Mouse (Mus musculus) hematopoietic stem cell, adult 5-6 weeks (primary cell): ENCODE measurements around the gene Gcnt2. TPM values are rescaled to one million over a fixed set of nuclear protein-coding genes. Genes with fewer than 3 reads are reported as not detected.
"Not testable (repeated sequence)": the region's sequence is repeated elsewhere in the genome, so short reads cannot be mapped to it uniquely, and the experiment has no call there.

Experiments used
- ATAC-seq, 2 experiments: fragments of 125-278 bp in 1 of 2; replicated peaks in 1 of 2; 2 replicates each; pipeline ENCODE4 v1.8.0; 2016 to 2017; ENCODE audit warnings: inconsistent platforms in 2 of 2, mild to moderate bottlenecking in 2 of 2, moderate number of reproducible peaks in 2 of 2, low read depth in 1 of 2, moderate TSS enrichment in 1 of 2; ENCODE audit not compliant: low FRiP score in 2 of 2, poor library complexity in 2 of 2, severe bottlenecking in 2 of 2, insufficient read depth in 1 of 2, low TSS enrichment in 1 of 2
- total RNA-seq: library from RNA; stranded (forward); fragments of 172-1452, 232-1000 nt; gene quantifications from 2 replicates; pipeline ENCODE4 v1.2.3, GENCODE M21; 2017

Gene Gcnt2
- total RNA-seq, 1 experiment from 2014 or later = 210 TPM

DNA sequence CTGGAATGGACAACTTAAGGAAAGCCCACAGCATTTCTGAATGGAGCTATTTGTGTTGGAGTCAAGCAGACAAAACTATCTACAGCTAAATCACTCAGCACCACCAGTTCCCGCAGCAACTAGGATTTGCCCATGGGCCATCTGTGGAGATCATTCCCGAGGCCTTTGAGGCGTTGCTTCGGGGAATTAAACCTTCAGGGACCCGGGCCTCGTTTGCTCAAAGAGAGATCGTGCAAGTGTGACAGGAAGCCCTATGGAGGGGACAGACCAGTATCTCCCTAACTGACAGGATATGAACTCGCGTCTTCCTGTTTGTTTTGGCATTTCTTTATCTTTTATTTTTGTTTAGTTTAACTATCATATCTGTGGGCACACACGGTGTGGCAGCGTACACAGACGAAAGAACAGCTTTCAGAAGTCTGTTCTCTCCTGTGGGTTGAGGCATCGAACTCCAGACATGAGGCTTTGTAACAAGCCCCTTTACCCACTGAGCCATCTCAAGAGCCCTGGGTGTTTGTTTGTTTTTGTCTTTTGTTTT, 2.2 kb upstream of the Gcnt2 start:
- no peak for ATAC-seq

- ATAC-seq = no peak
These were observed 329 bp upstream of the Gcnt2 start for GRCm38 (mm10) chr13:40859225-40859624.

DNA sequence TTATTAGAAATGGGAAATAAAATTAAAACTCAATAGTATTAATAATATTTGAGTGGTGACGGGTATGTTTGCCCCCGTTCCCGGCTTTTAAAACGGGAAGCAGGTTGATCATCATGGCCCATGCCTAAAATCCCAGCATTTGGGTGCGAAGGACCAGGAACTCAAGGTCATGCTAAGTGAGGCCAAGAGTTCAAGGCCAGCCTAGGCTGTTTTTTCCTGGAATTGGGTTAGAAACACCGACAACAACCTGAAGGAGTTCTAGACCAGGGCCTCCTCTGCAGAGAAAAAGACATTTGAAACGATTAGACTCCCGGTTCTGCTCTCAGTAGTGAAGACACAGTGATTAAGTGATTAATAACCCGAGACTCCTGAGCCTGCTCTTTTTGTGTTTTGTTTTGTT, 3.5 kb downstream of the Gcnt2 start:
- ATAC-seq = no peak

DNA sequence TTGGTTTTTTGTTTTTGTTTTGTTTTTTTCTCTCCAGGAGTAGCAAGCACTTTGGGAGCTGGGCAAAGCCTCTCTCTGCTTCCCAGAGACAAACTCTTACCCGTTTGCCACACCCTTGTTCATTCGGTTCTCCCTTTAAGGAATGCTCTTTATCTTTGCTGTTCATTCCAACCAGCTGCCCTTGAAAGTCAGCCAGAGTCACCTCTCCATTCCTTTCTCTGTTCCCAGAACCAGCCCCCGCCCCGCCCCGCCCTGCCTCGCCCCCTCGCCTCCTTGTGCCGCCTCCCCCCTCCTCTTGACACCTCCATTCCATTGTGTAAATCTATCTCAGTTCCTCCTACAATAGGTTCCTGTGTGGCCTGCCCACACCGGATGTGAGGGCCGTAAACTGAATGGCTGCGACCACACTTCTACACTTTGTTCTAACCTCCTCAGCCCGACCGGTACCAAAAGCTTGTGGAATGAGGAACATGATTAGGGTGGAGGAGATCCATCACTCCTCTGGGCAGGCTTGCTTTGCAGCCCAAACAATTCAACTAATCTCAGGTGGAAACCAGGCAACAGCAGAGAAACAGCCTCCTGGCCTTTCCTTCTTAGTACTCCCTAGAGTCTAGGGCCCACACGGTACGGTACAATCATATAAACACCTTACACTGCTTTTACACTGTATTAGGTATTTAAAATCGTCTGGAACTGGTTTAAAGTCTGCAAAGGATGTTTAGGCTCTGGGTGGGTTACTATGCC, 9.5 kb downstream of the Gcnt2 start:
- ATAC-seq = peak; percentile 88 to 98

DNA sequence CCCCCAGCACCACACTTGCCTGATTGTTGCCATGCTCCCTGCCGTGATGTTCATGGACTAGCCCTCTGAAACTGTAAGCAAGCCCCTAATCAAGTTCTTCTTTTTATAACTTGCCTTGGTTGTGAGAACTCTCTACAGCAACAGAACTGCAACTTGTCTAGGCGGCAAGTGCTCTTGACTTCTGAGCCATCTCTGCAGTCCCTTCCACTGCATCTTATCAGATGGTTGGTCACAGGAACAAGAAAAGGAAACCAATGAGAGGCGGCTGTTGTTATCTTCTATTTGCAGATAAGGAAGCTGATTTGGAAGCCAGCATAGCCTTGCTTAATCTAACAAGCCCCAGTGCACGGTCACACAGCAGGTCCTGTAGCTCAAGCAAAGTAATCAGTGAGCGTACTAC, 14.5 kb downstream of the Gcnt2 start:
- ATAC-seq = peak; percentile 47 to 60

- no peak for ATAC-seq
These were observed 15.9 kb downstream of the Gcnt2 start for GRCm38 (mm10) chr13:40875415-40875814.

DNA sequence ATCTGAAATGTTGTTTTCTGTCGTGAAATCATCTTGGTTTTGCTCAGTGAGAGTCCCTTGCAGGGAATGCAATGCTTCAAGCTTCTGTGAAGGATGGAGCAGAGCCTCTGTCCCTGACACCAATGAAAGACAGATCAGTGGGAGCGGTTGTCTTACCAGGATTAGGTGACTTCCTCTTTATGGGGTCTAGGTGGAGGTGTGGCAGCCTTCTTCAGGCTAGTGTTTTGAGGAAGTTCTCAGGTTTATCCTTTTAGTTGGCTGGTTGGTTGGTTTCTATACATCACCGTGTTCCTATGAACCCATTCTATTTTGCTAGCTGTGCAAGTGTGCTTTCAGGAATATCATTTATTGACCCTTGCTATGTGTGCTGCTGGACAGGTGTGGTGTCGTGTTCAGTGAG, 18.0 kb downstream of the Gcnt2 start:
- peak; percentile 43 to 60; a peak in 2 of 4 replicates for ATAC-seq

- ATAC-seq = no peak
These were observed 21.0 kb downstream of the Gcnt2 start for GRCm38 (mm10) chr13:40880557-40880956.

DNA sequence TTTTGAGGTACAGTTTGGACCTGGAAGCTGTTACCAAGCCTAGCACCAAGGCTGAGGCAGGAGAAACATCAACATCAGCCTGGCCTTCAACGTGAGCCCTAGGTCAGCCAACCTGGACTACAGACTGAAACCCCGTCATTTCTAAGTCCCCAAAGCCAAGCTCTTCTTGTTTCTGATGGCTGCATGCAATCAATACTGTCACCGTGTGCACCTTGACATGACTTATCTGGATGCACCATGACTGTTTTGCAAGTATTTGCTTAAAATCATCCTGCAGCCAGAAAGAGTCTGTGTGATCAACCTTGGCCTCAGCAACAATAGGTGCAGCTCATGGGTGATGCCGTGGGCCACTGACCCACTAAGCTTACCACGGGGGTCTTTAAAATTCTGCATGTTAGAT, 23.1 kb downstream of the Gcnt2 start:
- no peak for ATAC-seq

DNA sequence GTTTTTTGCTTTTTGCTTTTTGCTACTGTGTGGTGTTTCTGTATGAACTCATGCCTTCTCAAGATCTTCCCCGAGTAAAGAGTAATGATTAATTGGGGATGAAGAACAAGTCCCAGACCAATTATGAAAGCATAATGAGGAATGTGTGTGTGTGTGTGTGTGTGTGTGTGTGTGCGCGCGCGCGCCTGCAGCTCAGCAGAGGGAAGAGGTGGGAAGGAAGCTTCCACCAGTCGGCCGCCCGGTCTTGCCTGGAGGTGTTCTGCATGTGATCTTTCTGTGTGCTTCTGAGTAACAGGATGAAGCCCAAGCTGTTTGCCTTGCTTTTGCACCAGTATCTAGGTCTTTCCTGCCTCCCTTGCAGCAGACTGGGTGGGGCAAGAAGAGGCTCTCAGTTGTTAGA, 24.3 kb downstream of the Gcnt2 start:
- ATAC-seq = no peak

DNA sequence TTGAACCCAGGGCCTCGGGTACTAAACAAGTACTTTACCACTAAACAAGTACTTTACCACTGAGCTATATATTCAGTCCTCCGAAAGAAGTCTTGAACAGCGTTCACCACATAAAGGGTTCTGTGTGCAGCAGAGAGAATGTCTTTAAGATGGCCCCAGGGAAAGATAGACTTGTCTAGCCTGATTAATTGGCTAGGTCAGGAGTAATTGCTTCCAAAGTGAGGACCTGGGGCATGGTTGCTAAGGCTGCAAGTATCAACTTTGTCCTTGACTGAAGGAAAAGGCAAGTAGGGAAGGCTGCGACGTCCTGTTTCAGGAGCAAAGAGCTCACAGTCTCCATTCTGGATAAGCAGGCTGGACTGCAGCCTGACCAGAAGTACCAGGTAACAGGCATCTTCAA, 25.3 kb downstream of the Gcnt2 start:
- ATAC-seq = no peak

DNA sequence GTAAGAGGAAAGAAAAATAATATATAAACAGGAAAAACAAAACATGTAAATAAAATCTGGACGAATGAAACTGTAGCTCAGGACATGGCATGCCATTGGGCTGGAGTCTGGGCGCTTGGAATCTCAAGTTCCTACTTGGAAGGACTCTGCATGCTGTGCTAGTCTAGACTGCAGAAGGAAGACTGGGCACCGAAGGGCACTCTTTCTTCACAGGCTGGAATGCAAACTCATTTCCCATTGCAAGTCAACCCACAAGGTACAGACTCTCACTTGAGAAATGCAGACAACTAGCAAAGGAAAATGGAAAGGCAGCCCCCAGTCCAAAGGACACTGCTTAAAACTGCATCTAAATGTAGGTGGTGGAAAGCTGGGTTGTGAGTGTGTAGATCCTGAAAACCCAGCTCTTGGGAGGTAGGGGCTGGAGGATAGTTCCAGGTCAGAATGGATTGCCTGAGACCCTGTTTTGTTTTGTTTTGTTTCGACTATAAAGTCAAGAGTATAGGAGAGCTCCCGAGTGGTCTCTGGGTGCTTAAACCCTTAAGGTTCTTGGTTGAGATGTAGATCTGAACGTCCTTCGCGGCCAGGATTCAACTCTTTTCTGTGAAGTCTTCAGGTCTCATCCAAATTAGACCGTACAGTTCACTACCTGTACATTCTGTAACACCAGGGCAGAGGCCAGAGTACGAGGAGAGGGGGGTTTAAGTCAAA, 26.5 kb downstream of the Gcnt2 start:
- ATAC-seq = peak; percentile 41 to 51; a peak in 3 of 4 replicates

DNA sequence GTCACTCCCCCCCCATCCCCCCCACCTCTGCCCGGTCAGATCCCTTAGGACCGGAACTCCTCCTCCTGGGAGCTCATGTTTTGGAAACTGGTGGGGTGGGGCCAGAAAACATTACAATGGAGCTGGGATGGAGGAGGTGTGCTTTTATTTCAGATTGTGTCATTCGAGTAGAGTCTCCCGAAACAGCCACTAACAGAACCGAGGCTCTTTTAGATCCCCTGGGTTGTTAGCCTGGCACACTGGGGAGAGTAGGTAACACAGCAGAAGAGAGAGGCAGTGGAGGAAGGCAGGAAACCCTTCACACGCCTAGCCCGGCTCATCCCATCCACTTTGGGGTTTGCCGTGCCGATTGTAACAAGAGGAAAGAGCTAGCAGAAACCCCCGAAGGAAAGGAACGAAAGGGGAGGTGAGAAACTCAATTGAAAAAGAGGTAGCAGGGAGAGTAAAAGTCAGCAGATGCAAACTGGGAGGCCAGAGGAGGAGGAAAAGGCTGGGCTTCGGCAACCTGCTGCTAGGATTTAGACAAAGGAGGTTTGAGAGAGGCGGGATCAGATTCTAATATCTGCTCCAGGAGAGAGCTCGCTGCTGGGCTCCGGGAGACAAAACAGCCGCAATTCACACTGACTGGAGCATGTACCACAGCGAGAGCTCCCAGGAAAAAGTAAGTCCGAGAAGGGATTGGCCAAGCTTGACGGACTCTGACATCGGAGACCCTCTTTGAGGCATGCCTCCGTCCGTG, 27.3 kb downstream of the Gcnt2 start:
- ATAC-seq = no peak

DNA sequence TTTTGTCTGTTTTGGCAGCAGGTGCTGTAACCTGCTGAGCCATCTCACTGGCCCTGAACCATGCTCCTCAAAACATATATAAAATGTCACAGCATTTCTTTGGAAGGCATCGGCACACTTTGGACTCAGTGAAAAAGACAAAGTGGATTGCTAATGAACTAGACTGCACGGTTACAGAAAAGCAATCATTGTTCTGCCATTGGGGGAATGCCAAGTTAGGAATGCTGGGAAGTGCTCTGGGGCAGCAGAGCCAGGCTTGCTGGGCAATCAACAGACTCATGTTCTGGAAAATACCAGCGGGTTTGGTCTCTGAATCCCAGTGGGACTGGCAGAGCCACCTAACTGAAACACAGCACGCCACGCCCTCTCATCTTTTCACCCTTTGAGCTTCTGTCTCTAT, 31.0 kb downstream of the Gcnt2 start:
- ATAC-seq = no peak

DNA sequence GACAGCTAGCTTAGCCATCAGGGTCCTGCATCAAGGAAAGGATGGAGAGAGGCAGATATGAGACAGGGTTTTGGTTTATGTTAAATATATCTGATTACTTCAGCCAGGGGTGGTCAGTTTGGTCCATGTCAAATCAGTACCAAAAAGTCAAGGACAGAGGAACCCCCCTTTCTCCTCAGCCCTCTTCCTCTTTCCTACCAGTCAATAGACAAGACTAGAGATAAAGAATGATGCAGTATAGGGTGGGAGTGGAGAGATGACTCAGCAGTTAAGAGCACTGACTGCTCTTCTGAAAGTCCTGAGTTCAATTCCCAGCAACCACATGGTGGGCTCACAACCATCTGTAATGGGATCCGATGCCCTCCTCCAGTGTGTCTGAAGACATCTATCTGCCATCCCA, 31.8 kb downstream of the Gcnt2 start:
- not testable (repeated sequence) for ATAC-seq

- ATAC-seq = no peak
These were observed 32.5 kb downstream of the Gcnt2 start for GRCm38 (mm10) chr13:40892043-40892442.

GRCm38 (mm10) chr13:40892547-40892946, 33.0 kb downstream of the Gcnt2 start:
- no peak for ATAC-seq

DNA sequence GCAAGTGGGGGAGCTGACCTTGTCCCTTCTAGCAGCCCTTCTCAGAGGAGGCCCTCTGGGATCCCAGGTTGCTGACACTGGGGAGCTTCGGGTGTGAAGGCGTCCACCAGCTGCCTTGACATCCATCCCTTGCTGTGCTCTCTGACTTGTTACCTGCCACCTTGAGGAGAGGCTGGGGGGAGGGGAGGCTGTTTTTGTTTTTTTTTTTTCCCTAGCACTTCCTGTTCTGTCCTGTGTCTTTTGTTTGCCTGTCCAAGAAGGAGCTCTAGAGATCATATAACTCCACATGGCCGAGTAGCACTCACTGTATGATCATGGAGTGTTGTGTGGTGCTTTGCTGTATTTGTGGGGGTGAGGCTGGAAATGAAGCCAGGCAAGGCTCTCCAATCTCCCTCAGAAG, 34.0 kb downstream of the Gcnt2 start:
- no peak for ATAC-seq
